Comparison of ENCODE assay signal across 18 mouse cellular contexts in genomic region chr6:54606241-54606640, GRCm38 (mm10). TPM values are rescaled to one million over a fixed set of nuclear protein-coding genes. Genes with fewer than 3 reads are reported as not detected.
DNase-seq lines count a peak whose midpoint lies in the region.
"Had no signal": no experiment of that assay in that cellular context is flagged by ENCODE, and none has a peak within 500 bp of the region (broad histone marks: within the 10 kb centered on the region; RNA-seq: fewer than 3 reads in every experiment).

No protein-coding gene starts in this region.

- intact Hi-C loops in heart, postnatal 25 days (cut with DNase I) = no loop called here

- DNase-seq in heart, adult 11 months = peak; percentile 93
- DNase-seq in heart, postnatal 25 days (ENCODE audit: low spot score) = no peak
- peak; percentile 10 for DNase-seq in urinary bladder, postnatal 14 days (ENCODE audit: low spot score)
- no peak for DNase-seq in urinary bladder, adult 2 months (ENCODE audit: low spot score)
- DNase-seq in gastrocnemius, postnatal 25 days = peak; percentile 7
- no peak for DNase-seq in lung, postnatal 36 days
- DNase-seq: adrenal gland, adult 8-10 months; adrenal gland, postnatal 25 days; cerebellum, adult 11-12 months; cerebellum, adult 8-10 months; cerebellum, postnatal 10 days; cerebellum, postnatal 36 days; embryo, embryonic 11 days; heart, adult 2 months; heart, postnatal 14 days had no signal

RNA-seq across cellular contexts. Expression of gene Fkbp14, which starts 9.1 kb away (rescaled TPM):
- total RNA-seq in heart, postnatal 25 days (2021) = 10 to 100 TPM in 1 of 2 experiments, 1 to 10 TPM in 1; 8.2 to 10.4 TPM
- 24.5 and 30.0 TPM in 2 replicates for polyA plus RNA-seq in urinary bladder, adult 2 months (2012; rRNA removed)
- 1 to 10 TPM; 7.6 to 8.4 TPM for total RNA-seq in gastrocnemius, postnatal 25 days (2021)
- polyA plus RNA-seq: CD4-positive, CD25-positive, alpha-beta regulatory T cell, adult 4 months; erythroblast, embryonic 14.5 days had no signal

RNA-seq across cellular contexts. Expression of gene Plekha8, which starts 11.3 kb away (rescaled TPM):
- total RNA-seq in heart, postnatal 25 days (2021) = 10 to 100 TPM; 10.6 TPM
- polyA plus RNA-seq in urinary bladder, adult 2 months (2012; rRNA removed) = 4.9 and 5.6 TPM in 2 replicates
- 1 to 10 TPM; 3.8 to 4.0 TPM for total RNA-seq in gastrocnemius, postnatal 25 days (2021)

RNA-seq across cellular contexts. Expression of gene Scrn1, which starts 40.0 kb away (rescaled TPM):
- 10 to 100 TPM in 1 of 2 experiments, 1 to 10 TPM in 1; 9.2 to 12.0 TPM for total RNA-seq in heart, postnatal 25 days (2021)
- polyA plus RNA-seq in urinary bladder, adult 2 months (2012; rRNA removed) = 6.3 and 13.0 TPM in 2 replicates
- total RNA-seq in gastrocnemius, postnatal 25 days (2021) = 1 to 10 TPM; 3.3 to 4.2 TPM
- total RNA-seq: MEL had no signal
- polyA plus RNA-seq: erythroblast, embryonic 14.5 days had no signal

Comparison
In these comparisons a context has a peak if more than half of its experiments do, and no peak if none do; other contexts are left out.
1. DNase-seq: peak in heart, adult 11 months (single experiment), urinary bladder, postnatal 14 days (single experiment) and gastrocnemius, postnatal 25 days (single experiment); none in heart, postnatal 25 days (single experiment), urinary bladder, adult 2 months (single experiment) and lung, postnatal 36 days (single experiment).